Mouse (Mus musculus) embryonic fibroblast, embryonic 13.5 days (primary cell): ENCODE results near the gene Bbs9.

Experiments used
- CTCF ChIP-seq: IDR thresholded peaks from 2 replicates; pipeline ENCODE4 v1.5.1; 2011; ENCODE audit warnings: mild to moderate bottlenecking, control low read depth, low read length, moderate library complexity, borderline replicate concordance; ENCODE audit not compliant: insufficient read depth
- POLR2A ChIP-seq: IDR thresholded peaks from 2 replicates; pipeline ENCODE4 v1.6.1; 2011; ENCODE audit warnings: low read depth, mild to moderate bottlenecking, control low read depth, low read length, moderate library complexity

GRCm38 (mm10) chr9:22468899-22469259 lies 6.6 kb upstream of the Bbs9 start:
- TF ChIP-seq POLR2A (no peak), CTCF (no peak)
